Mouse (Mus musculus) naive thymus-derived CD4-positive, alpha-beta T cell, adult 5 months (primary cell): ENCODE results near the gene Rhox3e. TPM values are rescaled to one million over a fixed set of nuclear protein-coding genes. Genes with fewer than 3 reads are reported as not detected.

Experiments used
- polyA plus RNA-seq: library from polyadenylated mRNA; unstranded; fragments of 100-300 nt; shearing (Covaris generic); gene quantifications from one replicate; pipeline ENCODE4 v1.2.1, GENCODE M21; 2017

Rhox3e gene
- not detected for polyA plus RNA-seq

GRCm38 (mm10) chrX:37541719-37542118 is at the start of gene Rhox3e:
Gene Rhox3e, plus strand, starts transcription at chrX:37542019.

GRCm38 (mm10) chrX:37514059-37514458 is 27.8 kb upstream of the Rhox3e start, which contains the start of gene Rhox4d:
Gene Rhox4d, plus strand, starts transcription at chrX:37514359.

GRCm38 (mm10) chrX:37530152-37530551 is 11.7 kb upstream of the Rhox3e start, which contains the start of gene Rhox2e:
Gene Rhox2e, plus strand, starts transcription at chrX:37530452.

DNA sequence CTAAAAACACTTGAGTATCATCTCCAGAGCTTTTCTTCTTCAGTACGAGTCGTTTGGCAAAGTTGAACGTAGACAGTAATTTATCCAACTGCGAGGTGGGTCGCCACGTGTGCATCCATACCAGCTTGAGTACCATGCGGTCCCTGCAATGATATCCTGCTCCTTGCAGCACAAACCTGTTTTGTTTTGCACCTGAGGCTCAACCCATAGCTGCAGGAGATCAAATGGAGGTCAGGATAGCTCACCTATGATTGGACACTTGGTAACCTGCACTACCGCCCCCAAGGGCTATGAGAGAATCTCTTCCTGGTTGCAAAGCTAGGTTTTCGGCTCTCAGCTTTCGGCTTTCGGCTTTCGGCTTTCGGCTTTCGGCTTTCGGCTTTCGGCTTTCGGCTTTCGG is 15.3 kb downstream of the Rhox3e start, which contains the start of gene Rhox4e:
Gene Rhox4e, plus strand, starts transcription at position 301 of the 400 bp plus-strand sequence.

GRCm38 (mm10) chrX:37571105-37571504 is 29.3 kb downstream of the Rhox3e start, which contains the start of gene Rhox2f:
Gene Rhox2f, plus strand, starts transcription at chrX:37571405.

DNA sequence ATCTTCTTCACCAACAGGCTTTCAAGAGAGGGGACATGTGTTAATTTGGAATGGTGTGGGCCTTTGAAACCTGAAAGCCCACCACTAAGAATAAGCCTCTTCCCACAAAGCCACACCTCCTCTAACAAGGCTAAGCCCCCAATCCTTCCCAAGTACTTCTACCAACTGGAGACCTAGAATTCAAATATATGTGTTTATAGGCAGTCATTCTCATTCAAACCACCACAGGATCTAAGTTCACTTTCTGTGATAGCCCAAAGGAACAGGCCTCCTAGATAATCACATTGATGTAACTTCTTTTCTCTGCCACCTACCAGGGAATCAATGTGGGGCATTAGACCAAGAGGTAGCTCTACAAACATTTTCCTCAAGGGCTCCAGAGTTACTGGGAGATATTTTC is 38.9 kb downstream of the Rhox3e start, which contains the start of gene Rhox3f:
Gene Rhox3f, plus strand, starts transcription at position 301 of the 400 bp plus-strand sequence.

Other genes with a start within 250 kb of the Rhox3e start
- gene Rhox3a2, start 162.0 kb upstream of the Rhox3e start, polyA plus RNA-seq: not detected
- not detected for gene Rhox4a2, start 151.2 kb upstream of the Rhox3e start, polyA plus RNA-seq
- gene Rhox2b, start 130.0 kb upstream of the Rhox3e start, polyA plus RNA-seq: not detected
- gene Rhox4b, start 109.5 kb upstream of the Rhox3e start, polyA plus RNA-seq: not detected
- not detected for gene Rhox2c, start 88.3 kb upstream of the Rhox3e start, polyA plus RNA-seq
- not detected for gene Rhox3c, start 83.4 kb upstream of the Rhox3e start, polyA plus RNA-seq
- not detected for gene Rhox4c, start 61.7 kb upstream of the Rhox3e start, polyA plus RNA-seq
- gene Rhox2d, start 48.6 kb upstream of the Rhox3e start, polyA plus RNA-seq: not detected
- 0.31 TPM for gene Rhox4d, start 27.7 kb upstream of the Rhox3e start, polyA plus RNA-seq
- gene Rhox2e, start 11.6 kb upstream of the Rhox3e start, polyA plus RNA-seq: not detected
- 0.21 TPM for gene Rhox4e, start 15.4 kb downstream of the Rhox3e start, polyA plus RNA-seq
- gene Rhox2f, start 29.4 kb downstream of the Rhox3e start, polyA plus RNA-seq: not detected
- gene Rhox3f, start 39.0 kb downstream of the Rhox3e start, polyA plus RNA-seq: not detected
- gene Rhox4f, start 65.7 kb downstream of the Rhox3e start, polyA plus RNA-seq: not detected
- not detected for gene Rhox3g, start 86.6 kb downstream of the Rhox3e start, polyA plus RNA-seq
- gene Rhox2g, start 101.5 kb downstream of the Rhox3e start, polyA plus RNA-seq: not detected
- gene Rhox4g, start 109.3 kb downstream of the Rhox3e start, polyA plus RNA-seq: not detected
- gene Rhox3h, start 126.7 kb downstream of the Rhox3e start, polyA plus RNA-seq: not detected
- not detected for gene Rhox2h, start 131.3 kb downstream of the Rhox3e start, polyA plus RNA-seq